8 mouse cellular contexts compared by ENCODE assay signal in genomic region chr7:3616389-3617241, GRCm38 (mm10). TPM values are rescaled to one million over a fixed set of nuclear protein-coding genes. Genes with fewer than 3 reads are reported as not detected.
DNase-seq lines count a peak whose midpoint lies in the region; ATAC-seq and TF ChIP-seq lines count a peak whose summit lies in the region.

No protein-coding gene starts in this region.

- H3K27me3 ChIP-seq in lung, postnatal 0 days (replicated peaks; ENCODE audit: insufficient read depth, low read length), result no peaks in the 10 kb centered on the region
- no peaks in the 10 kb centered on the region for H3K27me3 ChIP-seq in hindbrain, embryonic 11.5 days (ENCODE audit: control insufficient read depth, insufficient read depth, low read length)

- H3K4me3 ChIP-seq in lung, postnatal 0 days (ENCODE audit: low read depth, low read length), result 0 out of 2 replicates have a peak overlapping the region, but pooled peaks have one; percentile 85
- no peak overlapping the region for H3K4me3 ChIP-seq in hindbrain, embryonic 11.5 days (ENCODE audit: low read depth, low read length)

- H3K9me3 ChIP-seq in lung, postnatal 0 days (ENCODE audit: low read length), result no peaks in the 10 kb centered on the region
- H3K9me3 ChIP-seq in hindbrain, embryonic 11.5 days (ENCODE audit: control insufficient read depth, low read length), result no peaks in the 10 kb centered on the region

- ATAC-seq in frontal cortex, adult (ENCODE audit: low TSS enrichment), result peak; percentile 11; the same call in 1 of the 2 replicates
- peak; percentile 50 for ATAC-seq in lung, postnatal 0 days
- ATAC-seq in hindbrain, embryonic 11.5 days (ENCODE audit: low FRiP score), result peak; percentile 60; the same call in 1 of the 2 replicates
- peak; percentile 26 for ATAC-seq in megakaryocyte progenitor cell, adult 5-6 weeks (replicated peaks; ENCODE audit: poor library complexity)

- peak; percentile 69 for TF ChIP-seq CTCF in lung, postnatal 0 days (IDR thresholded peaks at IDR 0.05)

- 0 out of 2 replicates have a peak, but pooled peaks have one; percentile 24 for TF ChIP-seq EP300 in lung, postnatal 0 days (IDR thresholded peaks at IDR 0.05)

- WGBS in lung, postnatal 0 days, result 36% methylated on average over 6 of the region's 6 CpGs
- WGBS in hindbrain, embryonic 11.5 days, result 41% methylated on average over 6 of the region's 6 CpGs

- H3K27ac ChIP-seq in lung, postnatal 0 days (ENCODE audit: low read length), result no peak overlapping the region
- H3K27ac ChIP-seq in hindbrain, embryonic 11.5 days (ENCODE audit: low read depth, low read length), result no peak overlapping the region

- no peak overlapping the region for H3K4me2 ChIP-seq in lung, postnatal 0 days (replicated peaks; ENCODE audit: low read depth, low read length)
- H3K4me2 ChIP-seq in hindbrain, embryonic 11.5 days (replicated peaks; ENCODE audit: low read depth, low read length), result no peak overlapping the region

- H3K9ac ChIP-seq in lung, postnatal 0 days (replicated peaks; ENCODE audit: low read depth), result no peak overlapping the region
- H3K9ac ChIP-seq in hindbrain, embryonic 11.5 days (ENCODE audit: low read depth, low read length), result no peak overlapping the region

- peaks cover 6% of the 10 kb centered on the region for H3K4me1 ChIP-seq in lung, postnatal 0 days (ENCODE audit: insufficient read depth, low read depth, low read length)
- H3K4me1 ChIP-seq in hindbrain, embryonic 11.5 days (replicated peaks; ENCODE audit: control insufficient read depth, insufficient read depth, low read length), result no peaks in the 10 kb centered on the region

- H3K36me3 ChIP-seq in lung, postnatal 0 days (ENCODE audit: insufficient read depth, low read length), result peaks cover 8% of the 10 kb centered on the region; the same call in 1 of the 2 replicates
- H3K36me3 ChIP-seq in hindbrain, embryonic 11.5 days (ENCODE audit: control insufficient read depth, insufficient read depth, low read length), result no peaks in the 10 kb centered on the region

- DNase-seq in frontal cortex, postnatal 10 days (ENCODE audit: low spot score in 2 of 2), result no peak
- DNase-seq in lung, postnatal 0 days (ENCODE audit: low spot score), result no peak
- no peak for DNase-seq in lung, adult 18-20 months
- DNase-seq in hindbrain, embryonic 11.5 days (ENCODE audit: low spot score), result no peak
- no peak for DNase-seq in adrenal gland, adult 8-10 months
- DNase-seq in adrenal gland, postnatal 25 days, result no peak

RNA-seq across cellular contexts. Expression of gene Ndufa3, which starts 0.6 kb away (rescaled TPM):
- polyA plus RNA-seq in lung, postnatal 0 days (2015; fragmentation: Nextera tagmentation; extraction: Ambion mirVana), result 443 and 505 TPM in 2 replicates
- polyA plus RNA-seq in hindbrain, embryonic 11.5 days (2014; fragmentation: Nextera tagmentation; extraction: Ambion mirVana), result 343 and 344 TPM in 2 replicates
- 273 and 300 TPM in 2 replicates for total RNA-seq in megakaryocyte progenitor cell, adult 5-6 weeks (2015)
- total RNA-seq in megakaryocyte progenitor cell, adult 5-6 weeks (2017), result 219 and 232 TPM in 2 replicates
- total RNA-seq in adrenal gland, adult 8-10 months (2022), result 100 to 1,000 TPM; 561 to 701 (median 624) TPM
- total RNA-seq in adrenal gland, postnatal 25 days (2021), result 484 and 641 TPM in 2 replicates

RNA-seq across cellular contexts. Expression of gene Oscar, which starts 0.7 kb away (rescaled TPM):
- polyA plus RNA-seq in lung, postnatal 0 days (2015; fragmentation: Nextera tagmentation; extraction: Ambion mirVana), result 0.11 and 0.14 TPM in 2 replicates
- polyA plus RNA-seq in hindbrain, embryonic 11.5 days (2014; fragmentation: Nextera tagmentation; extraction: Ambion mirVana), result 0.18 and 0.31 TPM in 2 replicates
- 0.22 TPM in 1 of 2 replicates, not detected in the other for total RNA-seq in megakaryocyte progenitor cell, adult 5-6 weeks (2015)
- not detected in 2 replicates for total RNA-seq in megakaryocyte progenitor cell, adult 5-6 weeks (2017)
- under 1 TPM in 2 of 4 experiments, not detected in 2; 0.17 to 0.21 TPM for total RNA-seq in adrenal gland, adult 8-10 months (2022)
- total RNA-seq in adrenal gland, postnatal 25 days (2021), result 0.39 TPM in 1 of 2 replicates, not detected in the other

RNA-seq across cellular contexts. Expression of gene Tfpt, which starts 13.1 kb away (rescaled TPM):
- 16.3 and 16.7 TPM in 2 replicates for polyA plus RNA-seq in lung, postnatal 0 days (2015; fragmentation: Nextera tagmentation; extraction: Ambion mirVana)
- 28.5 and 28.9 TPM in 2 replicates for polyA plus RNA-seq in hindbrain, embryonic 11.5 days (2014; fragmentation: Nextera tagmentation; extraction: Ambion mirVana)
- 16.8 and 31.8 TPM in 2 replicates for total RNA-seq in megakaryocyte progenitor cell, adult 5-6 weeks (2015)
- total RNA-seq in megakaryocyte progenitor cell, adult 5-6 weeks (2017), result 34.4 and 44.2 TPM in 2 replicates
- 10 to 100 TPM; 23.1 to 31.3 (median 24.9) TPM for total RNA-seq in adrenal gland, adult 8-10 months (2022)
- total RNA-seq in adrenal gland, postnatal 25 days (2021), result 22.8 and 24.4 TPM in 2 replicates

RNA-seq across cellular contexts. Expression of gene Prpf31, which starts 13.2 kb away (rescaled TPM):
- 36.6 and 39.0 TPM in 2 replicates for polyA plus RNA-seq in lung, postnatal 0 days (2015; fragmentation: Nextera tagmentation; extraction: Ambion mirVana)
- polyA plus RNA-seq in hindbrain, embryonic 11.5 days (2014; fragmentation: Nextera tagmentation; extraction: Ambion mirVana), result 124 and 136 TPM in 2 replicates
- total RNA-seq in megakaryocyte progenitor cell, adult 5-6 weeks (2015), result 33.0 and 37.3 TPM in 2 replicates
- total RNA-seq in megakaryocyte progenitor cell, adult 5-6 weeks (2017), result 113 and 130 TPM in 2 replicates
- total RNA-seq in adrenal gland, adult 8-10 months (2022), result 10 to 100 TPM; 38.9 to 57.0 (median 49.1) TPM
- 42.0 and 46.4 TPM in 2 replicates for total RNA-seq in adrenal gland, postnatal 25 days (2021)

RNA-seq across cellular contexts. Expression of gene Cnot3, which starts 28.5 kb away (rescaled TPM):
- polyA plus RNA-seq in lung, postnatal 0 days (2015; fragmentation: Nextera tagmentation; extraction: Ambion mirVana), result 23.9 and 24.4 TPM in 2 replicates
- polyA plus RNA-seq in hindbrain, embryonic 11.5 days (2014; fragmentation: Nextera tagmentation; extraction: Ambion mirVana), result 50.9 and 58.3 TPM in 2 replicates
- 114 and 122 TPM in 2 replicates for total RNA-seq in megakaryocyte progenitor cell, adult 5-6 weeks (2015)
- total RNA-seq in megakaryocyte progenitor cell, adult 5-6 weeks (2017), result 20.0 and 25.3 TPM in 2 replicates
- total RNA-seq in adrenal gland, adult 8-10 months (2022), result 10 to 100 TPM; 48.3 to 83.2 (median 60.9) TPM
- total RNA-seq in adrenal gland, postnatal 25 days (2021), result 71.6 and 75.9 TPM in 2 replicates
